Mouse (Mus musculus): ENCODE data around the gene Tuba1a. TPM values are rescaled to one million over a fixed set of nuclear protein-coding genes. Genes with fewer than 3 reads are reported as not detected.

Gene Tuba1a
- polyA plus RNA-seq, 1 experiment from 2014 or later = 8,897 TPM

DNA sequence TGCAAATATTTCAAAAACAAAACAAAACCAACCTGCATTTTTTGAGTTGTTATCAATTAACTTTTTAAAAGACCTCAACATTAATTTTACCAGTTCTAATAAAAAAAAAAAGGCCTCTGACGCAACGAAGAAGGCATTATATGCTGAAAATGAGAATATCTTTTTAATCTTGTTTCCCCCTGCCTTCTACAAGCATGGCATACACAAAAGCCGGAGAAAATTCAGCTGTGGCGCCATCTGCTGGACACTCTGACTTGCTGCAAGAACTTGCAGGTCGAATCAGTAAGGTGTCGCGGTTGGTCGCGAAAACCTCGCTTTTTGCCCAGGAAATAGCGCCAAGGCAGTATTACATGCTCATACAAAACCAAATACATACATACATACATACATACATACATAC lies 40.4 kb upstream of the Tuba1a start:
- WGBS = 3% methylated on average over 11 of the region's 11 CpGs
- H3K9me3 ChIP-seq (ENCODE audit: control insufficient read depth, low read length) = no peaks in the 10 kb centered on the region
- H3K4me1 ChIP-seq (replicated peaks; ENCODE audit: control insufficient read depth, insufficient read depth, low read length) = peaks cover 32% of the 10 kb centered on the region
- no peak for ATAC-seq (ENCODE audit: low FRiP score)
- H3K4me2 ChIP-seq (replicated peaks; ENCODE audit: low read depth, low read length) = peak overlapping the region; percentile 62; the same call in 1 of the 2 replicates
- H3K27me3 ChIP-seq (ENCODE audit: control insufficient read depth, insufficient read depth, low read length) = no peaks in the 10 kb centered on the region
- H3K36me3 ChIP-seq (ENCODE audit: control insufficient read depth, insufficient read depth, low read length) = no peaks in the 10 kb centered on the region
- H3K27ac ChIP-seq (ENCODE audit: low read depth, low read length) = no peak overlapping the region
- no peak overlapping the region for H3K9ac ChIP-seq (ENCODE audit: low read depth, low read length)
- H3K4me3 ChIP-seq (ENCODE audit: low read depth, low read length) = no peak overlapping the region; the same call in 1 of the 2 replicates
- DNase-seq (ENCODE audit: low spot score) = peak; percentile 94

DNA sequence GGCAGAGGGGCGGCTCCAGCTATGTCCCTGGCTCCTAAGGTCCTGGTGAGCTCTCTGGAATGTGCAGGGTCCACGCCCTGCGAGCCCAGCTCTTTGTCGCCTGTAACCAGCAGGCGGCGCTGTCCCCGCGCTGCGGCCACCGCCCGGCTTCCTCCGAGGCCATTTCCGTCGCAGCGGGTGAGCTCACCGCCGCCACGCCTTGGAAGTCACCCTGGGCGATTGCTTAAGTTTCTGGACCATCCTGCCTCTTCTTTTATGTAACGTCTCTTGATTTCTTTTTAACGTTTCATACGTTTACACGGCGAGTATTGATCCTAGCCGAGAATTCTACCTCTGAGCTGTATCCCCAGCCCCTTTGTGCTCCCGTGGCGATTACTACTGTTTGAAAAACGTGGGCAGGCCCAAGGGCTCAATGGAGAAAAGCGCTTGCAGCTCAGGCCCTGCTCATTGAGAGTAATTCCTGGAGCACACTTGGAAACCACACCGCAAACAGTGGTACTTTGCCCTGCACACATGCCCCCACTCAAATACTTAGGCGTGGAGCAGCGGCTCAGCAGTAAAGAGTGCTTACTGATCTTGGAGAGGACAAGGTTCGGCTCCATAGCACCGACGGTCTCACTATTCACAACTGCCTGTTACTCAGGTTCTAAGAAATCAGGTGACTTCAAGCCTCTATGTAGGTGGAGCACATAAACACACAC lies 39.7 kb upstream of the Tuba1a start:
- peak overlapping the region; percentile 30 for H3K4me3 ChIP-seq (ENCODE audit: low read depth, low read length)
- H3K27ac ChIP-seq (ENCODE audit: low read depth, low read length) = peak overlapping the region; percentile 84
- peaks cover 38% of the 10 kb centered on the region for H3K4me1 ChIP-seq (replicated peaks; ENCODE audit: control insufficient read depth, insufficient read depth, low read length)
- peak overlapping the region; percentile 68 for H3K9ac ChIP-seq (ENCODE audit: low read depth, low read length)
- H3K9me3 ChIP-seq (ENCODE audit: control insufficient read depth, low read length) = no peaks in the 10 kb centered on the region
- DNase-seq (ENCODE audit: low spot score) = peak; percentile 97
- ATAC-seq (ENCODE audit: low FRiP score) = peak; percentile 80
- no peaks in the 10 kb centered on the region for H3K36me3 ChIP-seq (ENCODE audit: control insufficient read depth, insufficient read depth, low read length)
- no peaks in the 10 kb centered on the region for H3K27me3 ChIP-seq (ENCODE audit: control insufficient read depth, insufficient read depth, low read length)
- 6% methylated on average over 35 of the region's 35 CpGs for WGBS
- peak overlapping the region; percentile 62 for H3K4me2 ChIP-seq (replicated peaks; ENCODE audit: low read depth, low read length)

DNA sequence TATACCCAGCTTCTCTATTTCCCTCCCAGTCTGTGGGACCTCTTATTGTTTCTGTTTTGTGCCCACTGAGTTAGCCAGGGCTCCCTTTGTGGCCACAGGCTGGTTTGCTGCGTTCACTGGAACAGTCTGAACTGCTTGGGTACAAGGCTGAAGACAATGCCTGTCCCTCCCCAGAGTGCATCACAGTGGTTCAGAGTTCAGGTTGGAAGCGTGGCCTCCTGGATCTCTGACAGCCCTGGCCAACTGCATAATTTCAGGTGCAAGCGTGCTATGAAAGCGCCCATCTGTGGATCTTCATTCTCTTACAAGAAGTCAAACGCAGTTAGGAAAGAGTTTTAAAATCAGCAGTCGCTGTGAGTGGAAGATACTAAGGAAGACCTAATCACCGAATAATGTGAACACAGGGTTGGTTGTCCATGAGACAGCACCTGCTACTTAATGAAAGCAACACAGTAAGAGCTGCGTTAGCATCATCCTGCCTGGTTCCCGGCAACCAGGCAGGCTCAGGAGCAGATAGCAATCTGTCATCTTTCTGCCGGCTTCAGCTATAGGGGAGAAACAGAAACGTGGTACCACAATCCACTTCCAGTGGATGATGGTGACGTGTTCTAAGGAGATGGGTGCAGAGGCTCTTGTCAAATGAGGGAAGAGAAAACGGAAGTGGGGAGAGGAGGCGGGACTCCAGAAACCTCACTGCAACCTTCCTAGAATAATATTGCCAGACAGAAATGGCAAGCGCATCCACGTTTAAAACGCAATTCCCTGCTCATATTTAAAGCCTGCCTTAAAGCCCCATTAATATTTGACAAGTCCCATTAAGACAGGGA lies 38.8 kb upstream of the Tuba1a start:
- Histone ChIP-seq H3K9ac (ENCODE audit: low read depth, low read length) (peak overlapping the region; percentile 68), H3K27me3 (ENCODE audit: control insufficient read depth, insufficient read depth, low read length) (no peaks in the 10 kb centered on the region), H3K27ac (ENCODE audit: low read depth, low read length) (peak overlapping the region; percentile 84), H3K4me1 (replicated peaks; ENCODE audit: control insufficient read depth, insufficient read depth, low read length) (peaks cover 40% of the 10 kb centered on the region), H3K9me3 (ENCODE audit: control insufficient read depth, low read length) (no peaks in the 10 kb centered on the region), H3K4me2 (replicated peaks; ENCODE audit: low read depth, low read length) (peak overlapping the region; percentile 62), H3K36me3 (ENCODE audit: control insufficient read depth, insufficient read depth, low read length) (no peaks in the 10 kb centered on the region), H3K4me3 (ENCODE audit: low read depth, low read length) (peak overlapping the region; percentile 30)
- DNase-seq (ENCODE audit: low spot score) (peak; percentile 58), ATAC-seq (ENCODE audit: low FRiP score) (peak; percentile 43)
- 29% methylated on average over 17 of the region's 17 CpGs for WGBS

DNA sequence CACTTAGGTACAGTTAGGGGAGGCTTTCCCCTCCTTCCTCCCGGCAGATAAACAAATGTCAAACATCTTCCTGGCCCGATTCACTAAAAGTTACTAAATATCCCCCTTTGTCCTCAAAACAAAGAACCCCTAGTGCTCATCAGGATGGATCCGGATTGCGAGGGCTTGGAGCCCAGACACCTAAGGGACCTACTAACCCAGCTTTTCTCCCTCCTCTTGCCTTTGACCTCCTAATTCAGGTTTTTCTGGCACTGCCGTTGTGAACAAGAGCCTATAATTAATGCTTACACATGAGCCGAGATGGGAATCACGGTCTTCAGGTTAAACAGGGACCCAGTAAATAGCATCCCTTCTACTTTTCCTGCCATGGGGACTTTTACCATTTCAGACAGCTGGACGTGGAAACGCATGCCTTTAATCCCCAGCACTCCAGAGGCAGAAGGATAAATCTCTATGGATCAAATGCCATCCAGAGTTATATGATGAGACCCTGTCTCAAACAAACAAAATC lies 38.1 kb upstream of the Tuba1a start:
- 11% methylated on average over 9 of the region's 9 CpGs for WGBS
- ATAC-seq (ENCODE audit: low FRiP score) = no peak
- Histone ChIP-seq H3K36me3 (ENCODE audit: control insufficient read depth, insufficient read depth, low read length) (no peaks in the 10 kb centered on the region), H3K9ac (ENCODE audit: low read depth, low read length) (peak overlapping the region; percentile 68), H3K27ac (ENCODE audit: low read depth, low read length) (peak overlapping the region; percentile 84), H3K27me3 (ENCODE audit: control insufficient read depth, insufficient read depth, low read length) (no peaks in the 10 kb centered on the region), H3K4me1 (replicated peaks; ENCODE audit: control insufficient read depth, insufficient read depth, low read length) (peaks cover 40% of the 10 kb centered on the region), H3K9me3 (ENCODE audit: control insufficient read depth, low read length) (no peaks in the 10 kb centered on the region), H3K4me3 (ENCODE audit: low read depth, low read length) (peak overlapping the region; percentile 23), H3K4me2 (replicated peaks; ENCODE audit: low read depth, low read length) (peak overlapping the region; percentile 62)
- peak; percentile 48 for DNase-seq (ENCODE audit: low spot score)

DNA sequence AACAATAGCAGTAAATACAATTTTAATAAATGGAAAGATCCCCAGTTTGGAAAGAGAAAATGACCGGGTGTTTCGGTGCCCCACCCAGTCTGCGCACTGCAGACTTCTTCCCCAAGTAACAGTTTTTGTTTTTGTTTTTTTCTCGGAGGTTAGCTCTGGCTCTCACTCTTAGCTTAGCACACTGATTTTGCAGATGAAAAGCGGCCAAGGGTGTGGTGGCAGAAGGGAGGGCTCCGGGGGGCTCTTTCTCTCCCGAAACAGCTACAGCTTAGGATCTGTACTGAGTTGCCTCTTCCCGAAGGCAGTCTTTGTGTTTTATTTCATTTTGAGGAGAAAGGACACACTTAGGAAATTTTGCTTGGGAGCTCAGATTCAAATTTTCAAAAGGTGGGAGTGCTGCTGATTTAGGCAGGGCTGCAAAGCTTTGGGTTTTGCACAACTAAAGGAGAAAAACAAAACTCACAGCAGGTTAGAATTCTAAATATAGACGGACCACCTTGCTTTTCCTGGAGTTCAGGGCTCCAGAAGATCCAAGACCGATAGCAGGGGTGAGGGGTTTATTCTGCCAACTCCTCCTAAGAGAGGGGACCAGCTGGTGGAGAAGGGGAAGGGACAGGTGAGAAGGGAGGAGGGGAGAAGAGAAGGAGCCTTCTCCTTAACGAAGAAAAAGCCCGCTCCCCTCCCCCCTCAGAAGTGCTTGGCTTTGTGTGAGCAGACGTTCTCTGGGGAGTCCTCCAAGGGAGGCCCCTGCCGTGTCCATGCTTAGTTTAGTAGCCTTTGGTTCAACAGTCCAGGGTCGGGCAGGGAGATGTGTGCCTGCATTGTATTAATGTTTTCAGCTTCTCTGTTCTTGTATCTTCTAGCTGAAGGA lies 37.4 kb upstream of the Tuba1a start:
- Histone ChIP-seq H3K27ac (ENCODE audit: low read depth, low read length) (peak overlapping the region; percentile 84), H3K9me3 (ENCODE audit: control insufficient read depth, low read length) (no peaks in the 10 kb centered on the region), H3K4me2 (replicated peaks; ENCODE audit: low read depth, low read length) (peak overlapping the region; percentile 62), H3K4me1 (replicated peaks; ENCODE audit: control insufficient read depth, insufficient read depth, low read length) (peaks cover 40% of the 10 kb centered on the region), H3K27me3 (ENCODE audit: control insufficient read depth, insufficient read depth, low read length) (no peaks in the 10 kb centered on the region), H3K4me3 (ENCODE audit: low read depth, low read length) (peak overlapping the region; percentile 23), H3K36me3 (ENCODE audit: control insufficient read depth, insufficient read depth, low read length) (no peaks in the 10 kb centered on the region), H3K9ac (ENCODE audit: low read depth, low read length) (peak overlapping the region; percentile 68)
- WGBS = 16% methylated on average over 15 of the region's 15 CpGs
- ATAC-seq (ENCODE audit: low FRiP score) (no peak), DNase-seq (ENCODE audit: low spot score) (peak; percentile 79)

- peaks cover 40% of the 10 kb centered on the region for H3K4me1 ChIP-seq (replicated peaks; ENCODE audit: control insufficient read depth, insufficient read depth, low read length)
- no peaks in the 10 kb centered on the region for H3K9me3 ChIP-seq (ENCODE audit: control insufficient read depth, low read length)
- H3K27me3 ChIP-seq (ENCODE audit: control insufficient read depth, insufficient read depth, low read length) = no peaks in the 10 kb centered on the region
- 18% methylated on average over 12 of the region's 12 CpGs for WGBS
- H3K36me3 ChIP-seq (ENCODE audit: control insufficient read depth, insufficient read depth, low read length) = no peaks in the 10 kb centered on the region
- DNase-seq (ENCODE audit: low spot score) (no peak), ATAC-seq (ENCODE audit: low FRiP score) (no peak)
- peak overlapping the region; percentile 68 for H3K9ac ChIP-seq (ENCODE audit: low read depth, low read length)
- no peak overlapping the region; the same call in 1 of the 2 replicates for H3K4me3 ChIP-seq (ENCODE audit: low read depth, low read length)
- peak overlapping the region; percentile 62 for H3K4me2 ChIP-seq (replicated peaks; ENCODE audit: low read depth, low read length)
- H3K27ac ChIP-seq (ENCODE audit: low read depth, low read length) = peak overlapping the region; percentile 84
Measured at GRCm38 (mm10) chr15:98989701-98990430, 36.4 kb upstream of the Tuba1a start.

- H3K9me3 ChIP-seq (ENCODE audit: control insufficient read depth, low read length) = no peaks in the 10 kb centered on the region
- DNase-seq (ENCODE audit: low spot score) = no peak
- ATAC-seq (ENCODE audit: low FRiP score) = no peak
- no peak overlapping the region for H3K4me3 ChIP-seq (ENCODE audit: low read depth, low read length)
- H3K4me1 ChIP-seq (replicated peaks; ENCODE audit: control insufficient read depth, insufficient read depth, low read length) = peaks cover 40% of the 10 kb centered on the region
- H3K27ac ChIP-seq (ENCODE audit: low read depth, low read length) = peak overlapping the region; percentile 96
- peak overlapping the region; percentile 40 for H3K9ac ChIP-seq (ENCODE audit: low read depth, low read length)
- H3K36me3 ChIP-seq (ENCODE audit: control insufficient read depth, insufficient read depth, low read length) = no peaks in the 10 kb centered on the region
- H3K4me2 ChIP-seq (replicated peaks; ENCODE audit: low read depth, low read length) = peak overlapping the region; percentile 72; the same call in 1 of the 2 replicates
- no peaks in the 10 kb centered on the region for H3K27me3 ChIP-seq (ENCODE audit: control insufficient read depth, insufficient read depth, low read length)
- 66% methylated on average over 3 of the region's 3 CpGs for WGBS
Measured at GRCm38 (mm10) chr15:98988787-98989186, 35.3 kb upstream of the Tuba1a start.
